Mouse (Mus musculus) layer of hippocampus, adult 2 months (tissue): ENCODE results near the gene Lrrc1. TPM values are rescaled to one million over a fixed set of nuclear protein-coding genes. Genes with fewer than 3 reads are reported as not detected.
A peak's percentile ranks its signal among the peaks of the same experiment; 100 is the strongest.

Source experiments
- DNase-seq, 2 experiments: peaks; one replicate each; pipeline ENCODE4 v3.0.0; 2022; ENCODE audit warnings: low spot score in 2 of 2
- H3K27ac ChIP-seq: fragments of 200-600 bp; 2 replicates; pipeline ENCODE4 v1.8.1; 2022
- H3K4me3 ChIP-seq: fragments of 200-600 bp; 2 replicates; pipeline ENCODE4 v1.8.1; 2022; ENCODE audit warnings: mild to moderate bottlenecking
- CTCF ChIP-seq: fragments of 200-600 bp; conservative IDR thresholded peaks from 2 replicates; pipeline ENCODE4 v1.8.1; 2022; ENCODE audit warnings: antibody characterized with exemption, mild to moderate bottlenecking, moderate library complexity
- microRNA-seq, 2 experiments: library from miRNA; unstranded; fragments of <30 nt; microRNA quantifications; one replicate each; pipeline ENCODE4 v1.2.0; 2021
- total RNA-seq, 2 experiments: library from RNA; stranded (reverse); gene quantifications; 2 replicates each; pipeline ENCODE4 v1.2.3; 2021

The Lrrc1 gene
- total RNA-seq, 2 experiments from 2014 or later = 8.4 to 9.1 TPM

GRCm38 (mm10) chr9:77388956-77389355 lies 155.7 kb downstream of the Lrrc1 start:
- DNase-seq = no peak
- TF ChIP-seq CTCF = no peak
- Histone ChIP-seq H3K27ac (no peak overlapping the region), H3K4me3 (no peak overlapping the region)

GRCm38 (mm10) chr9:77386751-77387150 lies 157.9 kb downstream of the Lrrc1 start:
- peak in 1 of 2 experiments; percentile 33 for DNase-seq
- no peak overlapping the region for H3K27ac ChIP-seq
- peak; percentile 77 for TF ChIP-seq CTCF
- no peak overlapping the region for H3K4me3 ChIP-seq

- Histone ChIP-seq H3K4me3 (no peak overlapping the region), H3K27ac (no peak overlapping the region)
- no peak for TF ChIP-seq CTCF
- no peak for DNase-seq
Measured at GRCm38 (mm10) chr9:77385611-77386010, 159.1 kb downstream of the Lrrc1 start.

- DNase-seq = no peak
- H3K4me3 ChIP-seq = no peak overlapping the region
- TF ChIP-seq CTCF = no peak
- H3K27ac ChIP-seq = no peak overlapping the region
Measured at GRCm38 (mm10) chr9:77384651-77385050, 160.0 kb downstream of the Lrrc1 start.

GRCm38 (mm10) chr9:77383951-77384350 lies 160.7 kb downstream of the Lrrc1 start:
- TF ChIP-seq CTCF = no peak
- Histone ChIP-seq H3K4me3 (no peak overlapping the region), H3K27ac (no peak overlapping the region)
- no peak for DNase-seq

GRCm38 (mm10) chr9:77382514-77382913 lies 162.2 kb downstream of the Lrrc1 start:
- Histone ChIP-seq H3K27ac (no peak overlapping the region), H3K4me3 (no peak overlapping the region)
- no peak for DNase-seq
- no peak for TF ChIP-seq CTCF

- H3K27ac ChIP-seq = no peak overlapping the region
- H3K4me3 ChIP-seq = no peak overlapping the region
- peak; percentile 94 for TF ChIP-seq CTCF
- DNase-seq = peak; percentile 61 to 91
Measured at GRCm38 (mm10) chr9:77381565-77381964, 163.1 kb downstream of the Lrrc1 start.

Small RNA genes lying within 50 kb of the gene (microRNA-seq; reads per million reads assigned to microRNA genes)
- 0 reads per million in 2 experiments for gene Gm25250

Other genes starting within 250 kb of the Lrrc1 start
- gene Mlip, start 191.9 kb downstream of the Lrrc1 start, total RNA-seq = 10 to 100 TPM; 50.8 to 52.4 TPM
- gene Klhl31, start 91.6 kb upstream of the Lrrc1 start, total RNA-seq = under 1 TPM in 1 of 2 experiments, not detected in 1; 0.05 TPM
- 10 to 100 TPM; 45.3 to 46.2 TPM for gene Gclc, start 209.7 kb upstream of the Lrrc1 start, total RNA-seq